Mouse (Mus musculus): ENCODE measurements at regions not wholly inside any gene's neighbourhood (a gene's known extent, or its start where the extent isn't known, plus 50 kb on each side); places are given as distances from the start of the nearest gene placed in this dataset.

- H3K9me3 ChIP-seq = no peaks in the 10 kb centered on the region
- no peak for DNase-seq (ENCODE audit: low spot score)
- H3K4me3 ChIP-seq = no peak overlapping the region
- H3K36me3 ChIP-seq = no peaks in the 10 kb centered on the region
- peaks cover 8% of the 10 kb centered on the region; the same call in 1 of the 2 replicates for H3K4me1 ChIP-seq (replicated peaks)
- H3K27ac ChIP-seq = peak overlapping the region; percentile 29; the same call in 1 of the 2 replicates
- H3K27me3 ChIP-seq (ENCODE audit: insufficient read depth, poor library complexity, severe bottlenecking) = no peaks in the 10 kb centered on the region
- WGBS = 48% methylated on average over 4 of the region's 4 CpGs
These were observed 295.7 kb upstream of the Steap1 start for GRCm38 (mm10) chr5:6044859-6045258.

DNA sequence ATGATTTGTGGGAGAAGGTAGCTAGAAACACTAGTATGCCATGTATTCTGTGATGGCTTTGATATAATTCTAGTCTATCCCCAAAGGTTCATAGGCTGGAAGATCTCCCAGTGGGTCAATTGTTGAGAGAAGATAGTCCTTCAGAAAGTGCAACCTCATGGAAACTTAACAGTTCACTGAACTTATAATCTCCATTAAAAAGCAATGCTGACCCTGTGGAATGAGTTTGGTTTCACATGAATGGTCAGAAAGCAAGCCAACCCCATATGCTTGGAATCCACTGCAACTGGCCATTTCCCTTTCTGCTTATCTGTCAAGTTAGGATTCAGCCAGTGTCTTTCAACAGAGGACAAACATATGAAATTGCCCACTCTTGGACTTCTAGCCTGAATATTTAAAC is 291.7 kb upstream of the Steap1 start:
- DNase-seq (ENCODE audit: low spot score) = no peak
- H3K27me3 ChIP-seq (ENCODE audit: insufficient read depth, poor library complexity, severe bottlenecking) = no peaks in the 10 kb centered on the region
- no peak overlapping the region for H3K4me3 ChIP-seq
- no peaks in the 10 kb centered on the region for H3K36me3 ChIP-seq
- no peaks in the 10 kb centered on the region for H3K9me3 ChIP-seq
- peaks cover 8% of the 10 kb centered on the region; the same call in 1 of the 2 replicates for H3K4me1 ChIP-seq (replicated peaks)
- no peak overlapping the region for H3K27ac ChIP-seq

DNA sequence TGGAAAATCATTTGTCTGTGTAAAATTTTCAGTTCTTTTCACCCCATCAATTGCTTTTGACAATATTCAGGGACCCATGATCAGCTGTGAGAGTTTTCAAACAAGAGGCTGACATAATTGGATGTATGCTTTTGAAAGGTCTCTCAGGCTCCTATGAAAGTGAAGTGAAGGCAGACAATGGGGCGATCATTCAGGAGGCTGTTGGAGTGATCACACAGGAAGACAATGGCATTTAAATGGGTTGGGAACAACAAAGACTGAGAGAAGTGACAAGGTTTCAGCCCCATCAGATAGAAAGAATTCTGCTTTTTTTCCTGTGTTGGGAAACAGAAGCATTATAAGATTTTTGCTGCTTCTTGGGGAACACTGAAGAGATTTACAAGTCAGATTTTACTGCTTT is 267.6 kb upstream of the Steap1 start:
- H3K9me3 ChIP-seq = no peaks in the 10 kb centered on the region
- DNase-seq (ENCODE audit: low spot score) = peak; percentile 14
- WGBS = 28% methylated on average over 1 of the region's 1 CpGs
- peaks cover 12% of the 10 kb centered on the region; the same call in 1 of the 2 replicates for H3K4me1 ChIP-seq (replicated peaks)
- peak overlapping the region; percentile 45 for H3K27ac ChIP-seq
- H3K4me3 ChIP-seq = no peak overlapping the region
- no peaks in the 10 kb centered on the region for H3K27me3 ChIP-seq (ENCODE audit: insufficient read depth, poor library complexity, severe bottlenecking)
- no peaks in the 10 kb centered on the region for H3K36me3 ChIP-seq

All from hindbrain, embryonic 10.5 days (tissue).